Mouse (Mus musculus): ENCODE data around the gene Sox10. TPM values are rescaled to one million over a fixed set of nuclear protein-coding genes. Genes with fewer than 3 reads are reported as not detected.

The Sox10 gene
- polyA plus RNA-seq, 2 experiments, result 0.12 to 0.14 TPM

DNA sequence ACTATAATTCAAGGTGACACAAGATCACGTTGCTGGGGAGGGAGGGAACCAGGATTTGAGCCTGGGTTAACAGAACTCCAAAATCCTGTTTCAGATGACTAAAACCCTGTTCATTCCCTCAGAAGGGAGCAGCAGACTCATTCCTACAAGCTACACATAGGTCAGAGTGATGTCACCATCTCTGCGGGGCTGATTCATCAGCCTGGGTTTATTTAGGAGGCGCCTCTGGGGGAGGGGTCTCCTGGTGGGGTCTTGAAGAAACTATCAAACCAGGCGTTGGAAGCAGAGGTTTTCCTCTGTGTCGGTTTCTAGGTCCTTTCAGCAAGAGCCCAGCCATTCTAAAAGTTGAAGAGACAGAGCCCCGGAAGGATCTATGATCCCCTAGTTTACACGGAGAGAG lies 57.1 kb downstream of the Sox10 start:
- Histone ChIP-seq H3K9ac (replicated peaks) (no peak overlapping the region), H3K27ac (no peak overlapping the region), H3K4me2 (ENCODE audit: low read depth) (peak overlapping the region; percentile 92; the same call in 1 of the 2 replicates), H3K9me3 (ENCODE audit: control insufficient read depth, low read length) (no peaks in the 10 kb centered on the region), H3K36me3 (replicated peaks; ENCODE audit: control insufficient read depth, insufficient read depth, low read depth) (no peaks in the 10 kb centered on the region), H3K27me3 (ENCODE audit: control insufficient read depth, insufficient read depth, low read length) (peaks cover 2% of the 10 kb centered on the region; the same call in 1 of the 2 replicates), H3K4me1 (replicated peaks; ENCODE audit: control insufficient read depth in 2 of 2, insufficient read depth in 2 of 2, low read length in 1 of 2) (peaks cover 7 to 25% of the 10 kb centered on the region in 2 experiments), H3K4me3 (ENCODE audit: insufficient read depth in 1 of 2, low read depth in 2 of 2, low read length in 2 of 2) (peak overlapping the region in 1 of 2 experiments; percentile 63; a peak in 1 of 4 replicates)
- ATAC-seq (ENCODE audit: insufficient read depth), result no peak
- no peak for DNase-seq (ENCODE audit: low read depth in 3 of 3, low spot score in 3 of 3)
- TF ChIP-seq EP300 (IDR thresholded peaks at IDR 0.05; ENCODE audit: low read depth) (no peak), CTCF (IDR thresholded peaks at IDR 0.05; ENCODE audit: low read depth) (no peak)
- WGBS (ENCODE audit: insufficient replicate concordance), result 45% methylated on average over 7 of the region's 7 CpGs

GRCm38 (mm10) chr15:79105804-79106203 lies 59.2 kb downstream of the Sox10 start:
- Histone ChIP-seq H3K9ac (replicated peaks) (no peak overlapping the region), H3K27ac (no peak overlapping the region), H3K27me3 (ENCODE audit: control insufficient read depth, insufficient read depth, low read length) (peaks cover 2% of the 10 kb centered on the region; the same call in 1 of the 2 replicates), H3K9me3 (ENCODE audit: control insufficient read depth, low read length) (no peaks in the 10 kb centered on the region), H3K36me3 (replicated peaks; ENCODE audit: control insufficient read depth, insufficient read depth, low read depth) (no peaks in the 10 kb centered on the region), H3K4me1 (replicated peaks; ENCODE audit: control insufficient read depth in 2 of 2, insufficient read depth in 2 of 2, low read length in 1 of 2) (peaks cover 7 to 25% of the 10 kb centered on the region in 2 experiments), H3K4me2 (ENCODE audit: low read depth) (no peak overlapping the region), H3K4me3 (ENCODE audit: insufficient read depth in 1 of 2, low read depth in 2 of 2, low read length in 2 of 2) (no peak overlapping the region)
- 8% methylated on average over 2 of the region's 2 CpGs for WGBS (ENCODE audit: insufficient replicate concordance)
- peak; percentile 72 for ATAC-seq (ENCODE audit: insufficient read depth)
- TF ChIP-seq EP300 (IDR thresholded peaks at IDR 0.05; ENCODE audit: low read depth), result peak; percentile 44; the same call in 1 of the 2 replicates
- no peak for TF ChIP-seq CTCF (IDR thresholded peaks at IDR 0.05; ENCODE audit: low read depth)
- DNase-seq (ENCODE audit: low read depth in 3 of 3, low spot score in 3 of 3), result peak; percentile 52 to 64 (median 54)

Other genes starting within 250 kb of the Sox10 start
- 447 and 459 TPM in 2 replicates for gene Lgals1, start 238.5 kb downstream of the Sox10 start, polyA plus RNA-seq (2012; rRNA removed)
- 641 and 675 TPM in 2 replicates for gene Lgals1, start 238.5 kb downstream of the Sox10 start, polyA plus RNA-seq (2014; fragmentation: Nextera tagmentation; extraction: Ambion mirVana)
- 7.9 and 17.5 TPM in 2 replicates for gene Nol12, start 230.3 kb downstream of the Sox10 start, polyA plus RNA-seq (2012; rRNA removed)
- gene Nol12, start 230.3 kb downstream of the Sox10 start, polyA plus RNA-seq (2014; fragmentation: Nextera tagmentation; extraction: Ambion mirVana), result 31.9 and 32.7 TPM in 2 replicates
- 16.1 and 17.0 TPM in 2 replicates for gene Triobp, start 217.5 kb downstream of the Sox10 start, polyA plus RNA-seq (2012; rRNA removed)
- 12.3 and 13.6 TPM in 2 replicates for gene Triobp, start 217.5 kb downstream of the Sox10 start, polyA plus RNA-seq (2014; fragmentation: Nextera tagmentation; extraction: Ambion mirVana)
- 53.1 and 65.2 TPM in 2 replicates for gene H1f0, start 136.8 kb downstream of the Sox10 start, polyA plus RNA-seq (2012; rRNA removed)
- gene H1f0, start 136.8 kb downstream of the Sox10 start, polyA plus RNA-seq (2014; fragmentation: Nextera tagmentation; extraction: Ambion mirVana), result 47.8 and 52.8 TPM in 2 replicates
- 0.30 and 0.50 TPM in 2 replicates for gene Galr3, start 123.4 kb downstream of the Sox10 start, polyA plus RNA-seq (2012; rRNA removed)
- gene Galr3, start 123.4 kb downstream of the Sox10 start, polyA plus RNA-seq (2014; fragmentation: Nextera tagmentation; extraction: Ambion mirVana), result not detected in 2 replicates
- 39.9 and 43.4 TPM in 2 replicates for gene Ankrd54, start 102.3 kb downstream of the Sox10 start, polyA plus RNA-seq (2012; rRNA removed)
- 37.7 and 48.3 TPM in 2 replicates for gene Ankrd54, start 102.3 kb downstream of the Sox10 start, polyA plus RNA-seq (2014; fragmentation: Nextera tagmentation; extraction: Ambion mirVana)
- gene Eif3l, start 90.1 kb downstream of the Sox10 start, polyA plus RNA-seq (2012; rRNA removed), result 99.9 and 104 TPM in 2 replicates
- gene Eif3l, start 90.1 kb downstream of the Sox10 start, polyA plus RNA-seq (2014; fragmentation: Nextera tagmentation; extraction: Ambion mirVana), result 130 and 132 TPM in 2 replicates
- gene Micall1, start 56.3 kb downstream of the Sox10 start, polyA plus RNA-seq (2012; rRNA removed), result 1.6 and 1.7 TPM in 2 replicates
- gene Micall1, start 56.3 kb downstream of the Sox10 start, polyA plus RNA-seq (2014; fragmentation: Nextera tagmentation; extraction: Ambion mirVana), result 0.69 and 0.71 TPM in 2 replicates
- 53.9 and 112 TPM in 2 replicates for gene Polr2f, start 24.2 kb downstream of the Sox10 start, polyA plus RNA-seq (2012; rRNA removed)
- gene Polr2f, start 24.2 kb downstream of the Sox10 start, polyA plus RNA-seq (2014; fragmentation: Nextera tagmentation; extraction: Ambion mirVana), result 181 and 183 TPM in 2 replicates
- 0.19 and 0.46 TPM in 2 replicates for gene 1700088E04Rik, start 24.0 kb downstream of the Sox10 start, polyA plus RNA-seq (2012; rRNA removed)
- gene 1700088E04Rik, start 24.0 kb downstream of the Sox10 start, polyA plus RNA-seq (2014; fragmentation: Nextera tagmentation; extraction: Ambion mirVana), result 0.52 and 0.93 TPM in 2 replicates
- gene Pick1, start 63.9 kb upstream of the Sox10 start, polyA plus RNA-seq (2012; rRNA removed), result 9.1 and 12.4 TPM in 2 replicates
- 3.5 and 4.2 TPM in 2 replicates for gene Pick1, start 63.9 kb upstream of the Sox10 start, polyA plus RNA-seq (2014; fragmentation: Nextera tagmentation; extraction: Ambion mirVana)
- gene Gm49486, start 64.2 kb upstream of the Sox10 start, polyA plus RNA-seq (2012; rRNA removed), result 0.04 and 0.06 TPM in 2 replicates
- gene Gm49486, start 64.2 kb upstream of the Sox10 start, polyA plus RNA-seq (2014; fragmentation: Nextera tagmentation; extraction: Ambion mirVana), result not detected in 2 replicates
- gene Slc16a8, start 89.5 kb upstream of the Sox10 start, polyA plus RNA-seq (2012; rRNA removed), result not detected in 2 replicates
- not detected in 2 replicates for gene Slc16a8, start 89.5 kb upstream of the Sox10 start, polyA plus RNA-seq (2014; fragmentation: Nextera tagmentation; extraction: Ambion mirVana)
- 3.9 and 7.9 TPM in 2 replicates for gene Baiap2l2, start 120.3 kb upstream of the Sox10 start, polyA plus RNA-seq (2012; rRNA removed)
- 1.2 and 1.9 TPM in 2 replicates for gene Baiap2l2, start 120.3 kb upstream of the Sox10 start, polyA plus RNA-seq (2014; fragmentation: Nextera tagmentation; extraction: Ambion mirVana)
- 10.5 and 11.8 TPM in 2 replicates for gene Pla2g6, start 163.2 kb upstream of the Sox10 start, polyA plus RNA-seq (2012; rRNA removed)
- 7.9 and 9.9 TPM in 2 replicates for gene Pla2g6, start 163.2 kb upstream of the Sox10 start, polyA plus RNA-seq (2014; fragmentation: Nextera tagmentation; extraction: Ambion mirVana)
- gene Maff, start 181.4 kb upstream of the Sox10 start, polyA plus RNA-seq (2012; rRNA removed), result 1.8 TPM in 2 replicates
- gene Maff, start 181.4 kb upstream of the Sox10 start, polyA plus RNA-seq (2014; fragmentation: Nextera tagmentation; extraction: Ambion mirVana), result 0.80 and 1.1 TPM in 2 replicates
- gene Tmem184b, start 238.3 kb upstream of the Sox10 start, polyA plus RNA-seq (2012; rRNA removed), result 7.2 and 10.3 TPM in 2 replicates
- gene Tmem184b, start 238.3 kb upstream of the Sox10 start, polyA plus RNA-seq (2014; fragmentation: Nextera tagmentation; extraction: Ambion mirVana), result 5.7 and 8.6 TPM in 2 replicates